Mouse (Mus musculus) MEL (cell line): Measurements from ENCODE around the gene Bahcc1. TPM values are rescaled to one million over a fixed set of nuclear protein-coding genes. Genes with fewer than 3 reads are reported as not detected.

Experiments used
- DNase-seq: peaks from one replicate; pipeline ENCODE4 v3.0.0; 2011; ENCODE audit warnings: low read depth, low spot score
- H3K27ac ChIP-seq: 2 replicates; pipeline ENCODE4 v1.5.1; 2012; ENCODE audit warnings: low read depth, mild to moderate bottlenecking, control low read depth, low read length, moderate library complexity; ENCODE audit not compliant: control insufficient read depth
- H3K27me3 ChIP-seq, 2 experiments: fragments of 150-350 bp in 1 of 2; sonication (generic) in 1 of 2; 2 replicates each; pipeline ENCODE4 v1.6.1; 2012; ENCODE audit warnings: low read length in 2 of 2, mild to moderate bottlenecking in 2 of 2, improper control_type of control experiment in 1 of 2, moderate library complexity in 1 of 2; ENCODE audit not compliant: insufficient read depth in 2 of 2, control insufficient read depth in 1 of 2
- H3K36me3 ChIP-seq, 2 experiments: 2 replicates each; pipeline ENCODE4 v1.6.1; 2012 to 2014; ENCODE audit warnings: low read length in 2 of 2, improper control_type of control experiment in 1 of 2, inconsistent platforms in 1 of 2, mild to moderate bottlenecking in 1 of 2; ENCODE audit not compliant: insufficient read depth in 2 of 2, control insufficient read depth in 1 of 2
- H3K4me1 ChIP-seq, 2 experiments: fragments of 150-350 bp in 1 of 2; sonication (generic) in 1 of 2; 2 replicates each; pipeline ENCODE4 v1.6.1; 2012; ENCODE audit warnings: low read length in 2 of 2, improper control_type of control experiment in 1 of 2, mild to moderate bottlenecking in 1 of 2; ENCODE audit not compliant: insufficient read depth in 2 of 2, control insufficient read depth in 1 of 2
- H3K4me3 ChIP-seq, 2 experiments: fragments of 150-350 bp in 1 of 2; sonication (generic) in 1 of 2; 2 replicates each; pipeline ENCODE4 v1.5.1; 2012; ENCODE audit warnings: low read depth in 2 of 2, low read length in 2 of 2, mild to moderate bottlenecking in 2 of 2, moderate library complexity in 2 of 2, control low read depth in 1 of 2, improper control_type of control experiment in 1 of 2; ENCODE audit not compliant: control insufficient read depth in 1 of 2, insufficient read depth in 1 of 2
- H3K79me2 ChIP-seq: 2 replicates; pipeline ENCODE4 v1.6.1; 2012; ENCODE audit warnings: mild to moderate bottlenecking, low read length, moderate library complexity; ENCODE audit not compliant: control insufficient read depth, poor library complexity, insufficient read depth
- H3K9ac ChIP-seq: 2 replicates; pipeline ENCODE4 v1.6.1; 2012; ENCODE audit warnings: low read depth, mild to moderate bottlenecking, control low read depth, low read length, moderate library complexity; ENCODE audit not compliant: control insufficient read depth, poor library complexity, severe bottlenecking
- H3K9me3 ChIP-seq: fragments of 150-350 bp; sonication (generic); replicated peaks from 2 replicates; pipeline ENCODE4 v1.6.1; 2012; ENCODE audit warnings: mild to moderate bottlenecking, low read length, improper control_type of control experiment, moderate library complexity; ENCODE audit not compliant: insufficient read depth
- CHD2 ChIP-seq: IDR thresholded peaks from 2 replicates; pipeline ENCODE4 v1.6.1; 2011; ENCODE audit warnings: low read length, improper control_type of control experiment
- CTCF ChIP-seq, 3 experiments: IDR thresholded peaks in 2 of 3; conservative IDR thresholded peaks in 1 of 3; 2 replicates each; pipeline ENCODE4 v1.5.1; 2011 to 2012; ENCODE audit warnings: low read length in 3 of 3, low read depth in 2 of 3, mild to moderate bottlenecking in 2 of 3, improper control_type of control experiment in 1 of 3, inconsistent platforms in 1 of 3, mixed read lengths in 1 of 3, moderate library complexity in 1 of 3; ENCODE audit not compliant: control insufficient read depth in 1 of 3, insufficient read depth in 1 of 3, poor library complexity in 1 of 3, severe bottlenecking in 1 of 3
- E2F4 ChIP-seq: IDR thresholded peaks from 2 replicates; pipeline ENCODE4 v1.6.1; 2011; ENCODE audit warnings: low read depth, low read length, improper control_type of control experiment, borderline replicate concordance
- EP300 ChIP-seq, 2 experiments: IDR thresholded peaks; 2 replicates each; pipeline ENCODE4 v1.6.1; 2011; ENCODE audit warnings: improper control_type of control experiment in 2 of 2, low read length in 2 of 2, low read depth in 1 of 2, mild to moderate bottlenecking in 1 of 2
- ETS1 ChIP-seq: IDR thresholded peaks from 2 replicates; pipeline ENCODE4 v1.6.1; 2012; ENCODE audit warnings: low read depth, mild to moderate bottlenecking, inconsistent platforms, low read length, improper control_type of control experiment, moderate library complexity
- GABPA ChIP-seq: IDR thresholded peaks from 2 replicates; pipeline ENCODE4 v1.6.1; 2012; ENCODE audit warnings: low read depth, mild to moderate bottlenecking, inconsistent platforms, low read length, improper control_type of control experiment, moderate library complexity
- GATA1 ChIP-seq: IDR thresholded peaks from 2 replicates; pipeline ENCODE4 v1.6.1; 2011; ENCODE audit warnings: low read depth, low read length, improper control_type of control experiment
- JUND ChIP-seq: IDR thresholded peaks from 2 replicates; pipeline ENCODE4 v1.6.1; 2011; ENCODE audit warnings: low read depth, mild to moderate bottlenecking, improper control_type of control experiment, low read length
- MAFK ChIP-seq: IDR thresholded peaks from 2 replicates; pipeline ENCODE4 v1.6.1; 2011; ENCODE audit warnings: low read depth, mild to moderate bottlenecking, low read length, improper control_type of control experiment, borderline replicate concordance
- MEF2A ChIP-seq: IDR thresholded peaks from 2 replicates; pipeline ENCODE4 v1.6.1; 2014; ENCODE audit warnings: low read depth, mild to moderate bottlenecking, inconsistent platforms, low read length, improper control_type of control experiment; ENCODE audit not compliant: poor library complexity, insufficient replicate concordance, severe bottlenecking; ENCODE audit errors: extremely low read depth
- MYB ChIP-seq: IDR thresholded peaks from 2 replicates; pipeline ENCODE4 v1.6.1; 2011; ENCODE audit warnings: mild to moderate bottlenecking, low read depth, low read length, improper control_type of control experiment
- MYC ChIP-seq: IDR thresholded peaks from 2 replicates; pipeline ENCODE4 v1.6.1; 2011; ENCODE audit warnings: low read depth, mild to moderate bottlenecking, low read length, improper control_type of control experiment, moderate library complexity
- NELFE ChIP-seq: IDR thresholded peaks from 2 replicates; pipeline ENCODE4 v1.6.1; 2011; ENCODE audit warnings: low read depth, low read length, improper control_type of control experiment
- POLR2A ChIP-seq, 2 experiments: IDR thresholded peaks; 2 replicates each; pipeline ENCODE4 v1.6.1; 2011 to 2012; ENCODE audit warnings: low read length in 2 of 2, mild to moderate bottlenecking in 2 of 2, control low read depth in 1 of 2, improper control_type of control experiment in 1 of 2, low read depth in 1 of 2, moderate library complexity in 1 of 2; ENCODE audit not compliant: control insufficient read depth in 1 of 2, insufficient read depth in 1 of 2, poor library complexity in 1 of 2
- POLR2AphosphoS2 ChIP-seq: IDR thresholded peaks from 2 replicates; pipeline ENCODE4 v1.6.1; 2011; ENCODE audit warnings: low read length, improper control_type of control experiment
- POLR2AphosphoS5 ChIP-seq: IDR thresholded peaks from 2 replicates; pipeline ENCODE4 v1.6.1; 2012; ENCODE audit warnings: low read depth, borderline replicate concordance, mild to moderate bottlenecking, inconsistent platforms, low read length, moderate library complexity, mixed read lengths
- RAD21 ChIP-seq: IDR thresholded peaks from 2 replicates; pipeline ENCODE4 v1.6.1; 2011; ENCODE audit warnings: mild to moderate bottlenecking, low read depth, low read length, improper control_type of control experiment
- RCOR1 ChIP-seq: IDR thresholded peaks from 2 replicates; pipeline ENCODE4 v1.6.1; 2012; ENCODE audit warnings: low read depth, mild to moderate bottlenecking, inconsistent platforms, low read length, improper control_type of control experiment
- TAL1 ChIP-seq: IDR thresholded peaks from 2 replicates; pipeline ENCODE4 v1.6.1; 2012; ENCODE audit warnings: mild to moderate bottlenecking, inconsistent platforms, low read length, moderate library complexity, mixed read lengths
- TBP ChIP-seq: IDR thresholded peaks from 2 replicates; pipeline ENCODE4 v1.8.0; 2011; ENCODE audit warnings: low read depth, low read length, improper control_type of control experiment
- UBTF ChIP-seq: IDR thresholded peaks from 2 replicates; pipeline ENCODE4 v1.6.1; 2012; ENCODE audit warnings: low read depth, mild to moderate bottlenecking, inconsistent platforms, low read length, improper control_type of control experiment, moderate library complexity, borderline replicate concordance; ENCODE audit not compliant: insufficient read depth
- ZC3H11A ChIP-seq: IDR thresholded peaks from 2 replicates; pipeline ENCODE4 v1.6.1; 2012; ENCODE audit warnings: low read depth, mild to moderate bottlenecking, inconsistent platforms, low read length, improper control_type of control experiment
- ZMIZ1 ChIP-seq: IDR thresholded peaks from 2 replicates; pipeline ENCODE4 v1.6.1; 2012; ENCODE audit warnings: low read depth, mild to moderate bottlenecking, inconsistent platforms, low read length, improper control_type of control experiment, moderate library complexity
- polyA plus RNA-seq, 2 experiments: library from polyadenylated mRNA; stranded (reverse) in 1 of 2; unstranded in 1 of 2; fragments of >175 nt in 1 of 2; fragments of >200 nt in 1 of 2; gene quantifications; 2 replicates each; pipeline versions ENCODE4 v1.2.1 to v1.2.4; 2012; ENCODE audit warnings: low replicate concordance in 2 of 2, low read depth in 1 of 2; ENCODE audit not compliant: insufficient read length in 2 of 2, insufficient read depth in 1 of 2, missing spikeins in 1 of 2
- total RNA-seq: library from RNA; depleted of rRNA; stranded (reverse); fragments of 300-350 nt; gene quantifications from 2 replicates; pipeline ENCODE4 v1.2.3, GENCODE M21; 2012

Gene Bahcc1
- total and polyA plus RNA-seq, 3 experiments, result 0.04 to 0.26 TPM; not detected in 1

- no peaks in the 10 kb centered on the region for H3K27me3 ChIP-seq
- no peaks in the 10 kb centered on the region for H3K79me2 ChIP-seq
- H3K4me3 ChIP-seq, result no peak overlapping the region
- no peak overlapping the region for H3K9ac ChIP-seq
- no peak for DNase-seq
- H3K9me3 ChIP-seq, result no peaks in the 10 kb centered on the region
- no peaks in the 10 kb centered on the region for H3K36me3 ChIP-seq
- no peak overlapping the region for H3K27ac ChIP-seq
- no peaks in the 10 kb centered on the region for H3K4me1 ChIP-seq
- TF ChIP-seq E2F4 (no peak), ZC3H11A (no peak), GABPA (no peak), EP300 (IDR thresholded peaks at IDR 0.05; ENCODE audit: low read depth in 1 of 2, low read length in 2 of 2) (no peak), POLR2A (IDR thresholded peaks at IDR 0.05; ENCODE audit: control insufficient read depth in 1 of 2, insufficient read depth in 1 of 2, low read depth in 1 of 2, low read length in 2 of 2, poor library complexity in 1 of 2) (no peak), RAD21 (no peak), MYB (no peak), POLR2AphosphoS5 (no peak), RCOR1 (no peak), NELFE (no peak), GATA1 (no peak), ETS1 (no peak), TAL1 (no peak), CTCF (IDR thresholded peaks at IDR 0.05 in 2 of 3, conservative IDR thresholded peaks at IDR 0.05 in 1 of 3; ENCODE audit: control insufficient read depth in 1 of 3, insufficient read depth in 1 of 3, low read depth in 2 of 3, low read length in 3 of 3, poor library complexity in 1 of 3, severe bottlenecking in 1 of 3) (no peak), JUND (no peak), MEF2A (no peak), MAFK (no peak)
These were observed 48.0 kb downstream of the Bahcc1 start for GRCm38 (mm10) chr11:120280774-120281173.

DNA sequence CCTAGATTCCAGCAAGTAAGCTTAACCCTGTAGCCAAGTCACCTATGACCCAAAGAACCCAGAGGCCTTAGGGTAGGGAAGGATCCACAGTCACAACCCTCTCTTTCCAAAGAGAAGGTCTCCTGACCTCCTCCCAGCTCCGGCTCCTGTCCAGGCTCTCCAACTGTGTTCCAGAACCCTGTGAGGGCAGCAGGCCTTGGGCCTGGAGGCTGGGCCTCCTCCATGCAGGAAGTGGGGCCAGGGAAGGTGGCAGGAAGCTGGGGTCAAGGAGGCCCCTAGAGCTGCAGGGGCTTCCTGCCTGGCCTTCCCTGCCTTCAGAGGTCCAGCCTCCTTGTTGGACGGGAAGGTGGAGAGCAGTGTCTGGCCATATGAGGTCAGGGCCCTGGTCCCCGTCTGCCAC lies 48.5 kb downstream of the Bahcc1 start:
- no peaks in the 10 kb centered on the region for H3K36me3 ChIP-seq
- H3K79me2 ChIP-seq, result no peaks in the 10 kb centered on the region
- no peak for DNase-seq
- no peak overlapping the region for H3K4me3 ChIP-seq
- H3K27ac ChIP-seq, result no peak overlapping the region
- no peak overlapping the region for H3K9ac ChIP-seq
- no peaks in the 10 kb centered on the region for H3K9me3 ChIP-seq
- no peaks in the 10 kb centered on the region for H3K27me3 ChIP-seq
- no peaks in the 10 kb centered on the region for H3K4me1 ChIP-seq
- TF ChIP-seq UBTF, result no peak
- TF ChIP-seq TBP, result no peak
- no peak for TF ChIP-seq GATA1
- TF ChIP-seq MYC, result no peak
- no peak for TF ChIP-seq POLR2AphosphoS2
- TF ChIP-seq GABPA, result no peak
- TF ChIP-seq ZMIZ1, result no peak
- TF ChIP-seq CHD2, result no peak
- no peak for TF ChIP-seq E2F4
- TF ChIP-seq ETS1, result no peak
- no peak for TF ChIP-seq ZC3H11A
